Mouse (Mus musculus) stomach, postnatal 0 days (tissue): ENCODE results near the gene Lce1b.

Source experiments
- CTCF ChIP-seq: IDR thresholded peaks from 2 replicates; pipeline ENCODE4 v1.5.1; 2016; ENCODE audit warnings: antibody characterized with exemption, low read depth, mild to moderate bottlenecking, moderate library complexity
- EP300 ChIP-seq: optimal IDR thresholded peaks from 2 replicates; pipeline ENCODE3; 2016; ENCODE audit warnings: antibody characterized with exemption

DNA sequence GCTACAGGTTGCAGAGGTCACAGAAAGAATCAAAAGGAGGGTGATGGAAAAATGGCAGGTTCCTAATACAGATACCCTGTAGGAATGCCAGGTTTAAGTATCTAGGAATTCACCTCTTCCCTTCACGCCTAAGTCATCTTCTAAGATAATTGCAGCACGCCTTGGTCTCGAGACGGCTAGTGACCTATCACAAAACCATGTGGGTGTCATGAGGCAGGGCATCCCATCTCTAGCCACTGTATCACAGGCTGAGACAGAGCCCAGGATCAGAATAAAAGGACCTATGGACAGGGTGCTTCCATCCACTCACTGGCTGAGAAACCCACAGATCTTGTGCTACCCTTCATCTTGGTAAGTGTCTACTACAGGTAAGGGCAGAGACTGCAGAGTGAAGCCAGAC lies 22.2 kb upstream of the Lce1b start, which contains the start of gene Lce1c:
- no peak for TF ChIP-seq CTCF
- no peak for TF ChIP-seq EP300
